Mouse (Mus musculus) testis, postnatal 14 days (tissue): Measurements from ENCODE around the gene Zfp507.

ENCODE experiments used
- DNase-seq: peaks from one replicate; pipeline ENCODE4 v3.0.0; 2021; ENCODE audit warnings: low spot score

Gene Zfp507

GRCm38 (mm10) chr7:35733313-35734050 lies 69.3 kb downstream of the Zfp507 start:
- DNase-seq, result no peak

GRCm38 (mm10) chr7:35732585-35733059 lies 70.2 kb downstream of the Zfp507 start:
- no peak for DNase-seq

- no peak for DNase-seq
Measured at GRCm38 (mm10) chr7:35729621-35730031, 73.2 kb downstream of the Zfp507 start.

- DNase-seq, result no peak
Measured at GRCm38 (mm10) chr7:35728376-35728775, 74.4 kb downstream of the Zfp507 start.

GRCm38 (mm10) chr7:35723035-35723434 lies 79.8 kb downstream of the Zfp507 start:
- no peak for DNase-seq
